ENCODE assay signal across 28 mouse cellular contexts in the genomic region with DNA sequence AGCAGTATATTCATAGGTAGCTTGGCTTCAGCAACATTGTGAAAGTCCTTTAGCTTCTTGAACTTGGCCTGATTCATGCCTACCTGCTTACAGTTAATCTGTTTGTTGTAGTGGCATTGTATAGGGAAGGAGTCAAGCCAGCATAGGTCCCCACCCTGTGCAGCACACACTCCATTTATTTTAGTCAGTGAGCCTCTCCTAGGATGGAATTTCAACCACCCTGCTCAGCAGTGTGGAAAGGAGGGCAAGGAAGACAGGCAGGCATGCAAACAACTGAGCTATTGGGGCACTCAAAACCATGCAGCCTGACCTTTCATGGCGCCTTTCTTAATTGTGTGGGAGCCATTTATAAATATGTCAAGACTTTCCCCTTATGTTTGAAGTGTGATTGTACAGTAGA.
DNase-seq lines count a peak whose midpoint lies in the region; ATAC-seq and TF ChIP-seq lines count a peak whose summit lies in the region.
"Had no signal": no experiment of that assay in that cellular context is flagged by ENCODE, and none has a peak within 500 bp of the region (broad histone marks: within the 10 kb centered on the region; RNA-seq: fewer than 3 reads in every experiment).

No protein-coding gene starts in this region.

- TF ChIP-seq CTCF in heart, adult 2 months (IDR thresholded peaks at IDR 0.05): no peak
- TF ChIP-seq CTCF in heart, postnatal 0 days (IDR thresholded peaks at IDR 0.05; ENCODE audit: low read depth): no peak

- H3K4me3 ChIP-seq in heart, adult 2 months: no peak overlapping the region
- H3K4me3 ChIP-seq in heart, embryonic 14.5 days (ENCODE audit: control insufficient read depth in 1 of 2, insufficient read depth in 1 of 2, low read depth in 1 of 2, low read length in 2 of 2): no peak overlapping the region
- no peak overlapping the region for H3K4me3 ChIP-seq in kidney, embryonic 16.5 days (ENCODE audit: low read length)
- no peak overlapping the region for H3K4me3 ChIP-seq in heart, postnatal 0 days (ENCODE audit: low read depth, low read length)
- H3K4me3 ChIP-seq: forebrain, embryonic 13.5 days; hindbrain, embryonic 15.5 days; left cerebral cortex, adult 2 months; limb, embryonic 12.5 days; liver, embryonic 15.5 days; lung, embryonic 15.5 days had no signal

- H3K79me2 ChIP-seq in heart, adult 2 months (replicated peaks; ENCODE audit: control insufficient read depth, insufficient read depth, low read length): no peaks in the 10 kb centered on the region

- H3K9me3 ChIP-seq in heart, embryonic 14.5 days (ENCODE audit: control insufficient read depth, low read length): 0 out of 2 replicates have a peak, but pooled peaks cover 3% of the 10 kb centered on the region
- peaks cover 4% of the 10 kb centered on the region; the same call in 1 of the 2 replicates for H3K9me3 ChIP-seq in kidney, embryonic 16.5 days (ENCODE audit: low read length)
- no peaks in the 10 kb centered on the region for H3K9me3 ChIP-seq in heart, postnatal 0 days (replicated peaks; ENCODE audit: control insufficient read depth, low read length)
- H3K9me3 ChIP-seq: forebrain, embryonic 13.5 days; hindbrain, embryonic 15.5 days; liver, embryonic 15.5 days; lung, embryonic 15.5 days had no signal

- no peaks in the 10 kb centered on the region for H3K27me3 ChIP-seq in heart, adult 2 months (ENCODE audit: control insufficient read depth, insufficient read depth, low read length)
- no peaks in the 10 kb centered on the region for H3K27me3 ChIP-seq in heart, embryonic 14.5 days (ENCODE audit: control insufficient read depth, insufficient read depth, low read length)
- no peaks in the 10 kb centered on the region for H3K27me3 ChIP-seq in kidney, embryonic 16.5 days (ENCODE audit: insufficient read depth, low read length)
- no peaks in the 10 kb centered on the region for H3K27me3 ChIP-seq in heart, postnatal 0 days (ENCODE audit: control insufficient read depth, insufficient read depth, low read length)
- H3K27me3 ChIP-seq: forebrain, embryonic 13.5 days; hindbrain, embryonic 15.5 days; limb, embryonic 12.5 days; liver, embryonic 15.5 days; lung, embryonic 15.5 days had no signal

- no peak for TF ChIP-seq POLR2A in heart, adult 2 months (IDR thresholded peaks at IDR 0.05; ENCODE audit: insufficient read depth, low read depth, low read length)

- no peak overlapping the region for H3K9ac ChIP-seq in heart, adult 2 months (ENCODE audit: low read depth, low read length)
- H3K9ac ChIP-seq in heart, embryonic 14.5 days (ENCODE audit: low read length): no peak overlapping the region
- no peak overlapping the region for H3K9ac ChIP-seq in kidney, embryonic 16.5 days (replicated peaks; ENCODE audit: low read length)
- H3K9ac ChIP-seq in heart, postnatal 0 days (replicated peaks; ENCODE audit: low read depth, low read length): no peak overlapping the region
- H3K9ac ChIP-seq: forebrain, embryonic 13.5 days; hindbrain, embryonic 15.5 days; limb, embryonic 12.5 days; liver, embryonic 15.5 days; lung, embryonic 15.5 days had no signal

- TF ChIP-seq EP300 in heart, adult 2 months (IDR thresholded peaks at IDR 0.05; ENCODE audit: insufficient read depth, low read depth, low read length): no peak
- no peak for TF ChIP-seq EP300 in heart, postnatal 0 days (IDR thresholded peaks at IDR 0.05; ENCODE audit: low read depth)

- DNase-seq in heart, adult 2 months: no peak
- no peak for DNase-seq in heart, postnatal 10 days
- DNase-seq in heart, postnatal 36 days: no peak
- DNase-seq in kidney, postnatal 4 days: no peak
- no peak for DNase-seq in heart, postnatal 0 days (ENCODE audit: low spot score)
- no peak for DNase-seq in lung, postnatal 10 days
- DNase-seq: adrenal gland, postnatal 14 days; cerebellum, adult 11 months; cerebellum, adult 9-10 months; cerebellum, postnatal 36 days; gastrocnemius, postnatal 25 days; kidney, adult 11 months; lung, postnatal 36 days; right cerebral cortex, postnatal 25 days; thymus, adult 18-20 months; thymus, postnatal 25 days had no signal

- no peaks in the 10 kb centered on the region for H3K36me3 ChIP-seq in heart, adult 2 months (ENCODE audit: control insufficient read depth, insufficient read depth, low read length)
- H3K36me3 ChIP-seq in heart, embryonic 14.5 days (ENCODE audit: control insufficient read depth, insufficient read depth, low read length): peaks cover 16% of the 10 kb centered on the region
- peaks cover 4% of the 10 kb centered on the region for H3K36me3 ChIP-seq in kidney, embryonic 16.5 days (ENCODE audit: insufficient read depth, low read length)
- peaks cover 7% of the 10 kb centered on the region; the same call in 1 of the 2 replicates for H3K36me3 ChIP-seq in heart, postnatal 0 days (replicated peaks; ENCODE audit: control insufficient read depth, insufficient read depth, low read length)
- H3K36me3 ChIP-seq: hindbrain, embryonic 15.5 days; limb, embryonic 12.5 days; liver, embryonic 15.5 days; lung, embryonic 15.5 days had no signal

- H3K4me1 ChIP-seq in heart, adult 2 months (ENCODE audit: control insufficient read depth, insufficient read depth, low read length): peaks cover 7% of the 10 kb centered on the region; the same call in 1 of the 2 replicates
- peaks cover 9 to 19% of the 10 kb centered on the region in 2 experiments for H3K4me1 ChIP-seq in heart, embryonic 14.5 days (ENCODE audit: control insufficient read depth in 2 of 2, insufficient read depth in 2 of 2, low read length in 2 of 2)
- peaks cover 11% of the 10 kb centered on the region; the same call in 1 of the 2 replicates for H3K4me1 ChIP-seq in kidney, embryonic 16.5 days (ENCODE audit: insufficient read depth, low read length)
- H3K4me1 ChIP-seq in heart, postnatal 0 days (ENCODE audit: control insufficient read depth, insufficient read depth): no peaks in the 10 kb centered on the region; the same call in 1 of the 2 replicates
- H3K4me1 ChIP-seq: forebrain, embryonic 13.5 days; hindbrain, embryonic 15.5 days; liver, embryonic 15.5 days; lung, embryonic 15.5 days had no signal

- peak; percentile 69 for ATAC-seq in heart, embryonic 14.5 days (ENCODE audit: insufficient number of reproducible peaks, insufficient read depth, low FRiP score, low read depth)
- peak; percentile 90; the same call in 1 of the 2 replicates for ATAC-seq in kidney, embryonic 16.5 days (ENCODE audit: low FRiP score, low TSS enrichment)
- ATAC-seq in heart, postnatal 0 days (ENCODE audit: insufficient read depth, low read depth): peak; percentile 48; the same call in 1 of the 2 replicates
- ATAC-seq: forebrain, embryonic 13.5 days; inflammation-experienced regulatory T-cells, adult 6 months; midbrain, embryonic 16.5 days had no signal

- H3K27ac ChIP-seq in heart, adult 2 months: peak overlapping the region; percentile 18
- H3K27ac ChIP-seq in heart, embryonic 14.5 days (replicated peaks in 1 of 2; ENCODE audit: control insufficient read depth in 1 of 2, insufficient read depth in 1 of 2, low read depth in 2 of 2, low read length in 2 of 2): peak overlapping the region; percentile 73 to 87
- H3K27ac ChIP-seq in kidney, embryonic 16.5 days (ENCODE audit: low read length): 0 out of 2 replicates have a peak overlapping the region, but pooled peaks have one; percentile 16
- peak overlapping the region; percentile 84 for H3K27ac ChIP-seq in heart, postnatal 0 days (ENCODE audit: low read depth)
- H3K27ac ChIP-seq: forebrain, embryonic 13.5 days; hindbrain, embryonic 15.5 days; left cerebral cortex, adult 2 months; limb, embryonic 12.5 days; liver, embryonic 15.5 days; lung, embryonic 15.5 days; stomach, postnatal 0 days had no signal

- WGBS in heart, adult 2 months: 81% methylated on average over 1 of the region's 1 CpGs
- 33% methylated on average over 1 of the region's 1 CpGs for WGBS in heart, embryonic 14.5 days
- 38% methylated on average over 1 of the region's 1 CpGs for WGBS in kidney, embryonic 16.5 days
- 50% methylated on average over 1 of the region's 1 CpGs for WGBS in heart, postnatal 0 days

- no peak overlapping the region for H3K4me2 ChIP-seq in heart, embryonic 14.5 days (ENCODE audit: low read length)
- no peak overlapping the region for H3K4me2 ChIP-seq in kidney, embryonic 16.5 days (replicated peaks; ENCODE audit: low read depth, low read length)
- no peak overlapping the region for H3K4me2 ChIP-seq in heart, postnatal 0 days (ENCODE audit: low read depth, low read length)
- H3K4me2 ChIP-seq: forebrain, embryonic 13.5 days; hindbrain, embryonic 15.5 days; limb, embryonic 12.5 days; liver, embryonic 15.5 days; lung, embryonic 15.5 days; midbrain, embryonic 11.5 days had no signal

- intact Hi-C loops in heart, adult 2 months (cut with DNase I): loop anchor here (5.0 kb wide), 2 partner anchors 42 to 97 kb away; no protein-coding TSS in a partner anchor
- intact Hi-C loops in heart, postnatal 10 days (cut with DNase I): no loop called here
- intact Hi-C loops in heart, postnatal 36 days (cut with DNase I): no loop called here

Comparison
In these comparisons a context has a peak if more than half of its experiments do, and no peak if none do; other contexts are left out.
1. H3K27ac ChIP-seq: peak in every context shown above with its lines; median percentile 84 in heart, postnatal 0 days; 80 in heart, embryonic 14.5 days; 18 in heart, adult 2 months; 16 in kidney, embryonic 16.5 days.